Mouse (Mus musculus) kidney, adult 2 months (tissue): Measurements from ENCODE around the gene Cdon. TPM values are rescaled to one million over a fixed set of nuclear protein-coding genes. Genes with fewer than 3 reads are reported as not detected.
A peak's percentile ranks its signal among the peaks of the same experiment; 100 is the strongest.

ENCODE experiments used
- DNase-seq: peaks from one replicate; pipeline ENCODE4 v3.0.0; 2021
- H3K27ac ChIP-seq: fragments of 200-500 bp; 2 replicates; pipeline ENCODE4 v1.5.1; 2012; ENCODE audit warnings: low read depth, low read length, control low read depth, inconsistent platforms; ENCODE audit not compliant: insufficient read depth
- H3K27me3 ChIP-seq: fragments of 200-500 bp; replicated peaks from 2 replicates; pipeline ENCODE4 v1.6.1; 2012; ENCODE audit warnings: mild to moderate bottlenecking, moderate library complexity, low read length, inconsistent platforms; ENCODE audit not compliant: control insufficient read depth, insufficient read depth
- H3K36me3 ChIP-seq: fragments of 200-500 bp; 2 replicates; pipeline ENCODE4 v1.6.1; 2012; ENCODE audit warnings: mild to moderate bottlenecking, moderate library complexity, low read length, inconsistent platforms; ENCODE audit not compliant: control insufficient read depth, insufficient read depth
- H3K4me1 ChIP-seq: fragments of 200-500 bp; 2 replicates; pipeline ENCODE4 v1.6.1; 2011; ENCODE audit warnings: low read length; ENCODE audit not compliant: control insufficient read depth, insufficient read depth
- H3K4me3 ChIP-seq: fragments of 200-500 bp; 2 replicates; pipeline ENCODE4 v1.5.1; 2011; ENCODE audit warnings: mild to moderate bottlenecking, low read depth, low read length, control low read depth; ENCODE audit not compliant: insufficient read depth
- CTCF ChIP-seq: fragments of 200-500 bp; conservative IDR thresholded peaks from 2 replicates; pipeline ENCODE4 v1.5.1; 2011; ENCODE audit warnings: low read depth, mild to moderate bottlenecking, control low read depth, low read length, moderate library complexity, mixed read lengths; ENCODE audit not compliant: insufficient read depth, insufficient read length
- POLR2A ChIP-seq: fragments of 200-500 bp; IDR thresholded peaks from one replicate; pipeline ENCODE4 v1.6.1; 2011; ENCODE audit warnings: low read depth, low read length, control low read depth
- WGBS: fragments of 180-500 bp; shearing (Covaris S2); methylation state at CpG from one replicate; pipeline ENCODE4 v1.1.7; 2018; 5-methylcytosine and 5-hydroxymethylcytosine counted together
- polyA plus RNA-seq: library from polyadenylated mRNA; depleted of rRNA; stranded (reverse); fragments of >200 nt; gene quantifications from 2 replicates; pipeline ENCODE4 v1.2.3, GENCODE M21; 2012

The Cdon gene
- polyA plus RNA-seq, 1 experiment: 4.0 TPM

- WGBS: 26% methylated on average over 4 of the region's 4 CpGs
- TF ChIP-seq POLR2A (no peak), CTCF (no peak)
- DNase-seq: no peak
- Histone ChIP-seq H3K36me3 (no peaks in the 10 kb centered on the region), H3K27ac (no peak overlapping the region), H3K4me1 (no peaks in the 10 kb centered on the region), H3K4me3 (no peak overlapping the region), H3K27me3 (no peaks in the 10 kb centered on the region)
These were observed 72.8 kb downstream of the Cdon start for GRCm38 (mm10) chr9:35493733-35494092.

GRCm38 (mm10) chr9:35494937-35495336 lies 74.0 kb downstream of the Cdon start:
- no peak for TF ChIP-seq POLR2A
- TF ChIP-seq CTCF: no peak
- 52% methylated on average over 4 of the region's 4 CpGs for WGBS
- Histone ChIP-seq H3K27ac (no peak overlapping the region), H3K4me3 (no peak overlapping the region), H3K27me3 (no peaks in the 10 kb centered on the region), H3K4me1 (no peaks in the 10 kb centered on the region), H3K36me3 (no peaks in the 10 kb centered on the region)
- DNase-seq: peak; percentile 9

- no peak for TF ChIP-seq POLR2A
- TF ChIP-seq CTCF: no peak
- WGBS: 62% methylated on average over 3 of the region's 3 CpGs
- DNase-seq: no peak
These were observed 74.5 kb downstream of the Cdon start for GRCm38 (mm10) chr9:35495471-35495870.

GRCm38 (mm10) chr9:35499946-35500345 lies 79.0 kb downstream of the Cdon start:
- DNase-seq: no peak
- WGBS: 80% methylated on average over 6 of the region's 6 CpGs
- no peak overlapping the region for H3K4me3 ChIP-seq
- no peaks in the 10 kb centered on the region for H3K4me1 ChIP-seq
- no peaks in the 10 kb centered on the region for H3K27me3 ChIP-seq
- H3K36me3 ChIP-seq: no peaks in the 10 kb centered on the region
- H3K27ac ChIP-seq: no peak overlapping the region
- TF ChIP-seq POLR2A: no peak
- no peak for TF ChIP-seq CTCF

More at GRCm38 (mm10) chr9:35495471-35495870, 74.5 kb downstream of the Cdon start:
- no peaks in the 10 kb centered on the region for H3K4me1 ChIP-seq
- H3K4me3 ChIP-seq: no peak overlapping the region
- H3K27me3 ChIP-seq: no peaks in the 10 kb centered on the region
- no peak overlapping the region for H3K27ac ChIP-seq
- no peaks in the 10 kb centered on the region for H3K36me3 ChIP-seq

- DNase-seq: no peak
- H3K27me3 ChIP-seq: no peaks in the 10 kb centered on the region
- TF ChIP-seq CTCF (no peak), POLR2A (no peak)
- no peaks in the 10 kb centered on the region for H3K4me1 ChIP-seq
- H3K36me3 ChIP-seq: no peaks in the 10 kb centered on the region
- 91% methylated on average over 10 of the region's 10 CpGs for WGBS
- no peak overlapping the region for H3K4me3 ChIP-seq
- no peak overlapping the region for H3K27ac ChIP-seq
These were observed 81.6 kb downstream of the Cdon start for GRCm38 (mm10) chr9:35502361-35503000.

GRCm38 (mm10) chr9:35508234-35508633 lies 87.3 kb downstream of the Cdon start:
- 63% methylated on average over 8 of the region's 8 CpGs for WGBS
- no peak overlapping the region for H3K4me3 ChIP-seq
- no peaks in the 10 kb centered on the region for H3K27me3 ChIP-seq
- no peak for DNase-seq
- TF ChIP-seq POLR2A (no peak), CTCF (no peak)
- H3K36me3 ChIP-seq: no peaks in the 10 kb centered on the region
- H3K27ac ChIP-seq: no peak overlapping the region
- H3K4me1 ChIP-seq: no peaks in the 10 kb centered on the region

GRCm38 (mm10) chr9:35513900-35514299 lies 93.0 kb downstream of the Cdon start:
- no peak for TF ChIP-seq CTCF
- TF ChIP-seq POLR2A: no peak
- Histone ChIP-seq H3K4me3 (no peak overlapping the region), H3K36me3 (no peaks in the 10 kb centered on the region), H3K27ac (no peak overlapping the region), H3K4me1 (no peaks in the 10 kb centered on the region), H3K27me3 (no peaks in the 10 kb centered on the region)
- no peak for DNase-seq
- 86% methylated on average over 4 of the region's 4 CpGs for WGBS
